Mouse (Mus musculus) C2C12 (cell line): ENCODE results near the gene Nkx1-2. TPM values are rescaled to one million over a fixed set of nuclear protein-coding genes. Genes with fewer than 3 reads are reported as not detected.
A peak's percentile ranks its signal among the peaks of the same experiment; 100 is the strongest.

Experiments
- H3K27me3 ChIP-seq: one replicate; pipeline ENCODE4 v1.6.1; 2011; ENCODE audit not compliant: control insufficient read depth, insufficient read depth, insufficient read length
- H3K36me3 ChIP-seq: one replicate; pipeline ENCODE4 v1.6.1; 2011; ENCODE audit not compliant: control insufficient read depth, insufficient read depth
- H3K4me3 ChIP-seq: one replicate; pipeline ENCODE4 v1.5.1; 2011; ENCODE audit warnings: mild to moderate bottlenecking, control low read depth; ENCODE audit not compliant: poor library complexity, insufficient read depth, severe bottlenecking
- H3K79me2 ChIP-seq: one replicate; pipeline ENCODE4 v1.6.1; 2011; ENCODE audit not compliant: control insufficient read depth, insufficient read depth
- H3K79me3 ChIP-seq: one replicate; pipeline ENCODE4 v1.6.1; 2011; ENCODE audit warnings: low read depth, control low read depth
- H3ac ChIP-seq: one replicate; pipeline ENCODE3; 2011; ENCODE audit warnings: low read depth; ENCODE audit not compliant: control insufficient read depth, insufficient read length
- CEBPB ChIP-seq: IDR thresholded peaks from one replicate; pipeline ENCODE4 v1.6.1; 2011; ENCODE audit warnings: low read depth, mild to moderate bottlenecking, control low read depth, moderate library complexity
- CTCF ChIP-seq: IDR thresholded peaks from one replicate; pipeline ENCODE4 v1.5.1; 2011; ENCODE audit not compliant: control insufficient read depth, insufficient read depth, insufficient read length
- FOSL1 ChIP-seq: IDR thresholded peaks from one replicate; pipeline ENCODE4 v1.8.0; 2011; ENCODE audit warnings: mild to moderate bottlenecking, low read length; ENCODE audit not compliant: poor library complexity, insufficient read depth, severe bottlenecking
- MAX ChIP-seq: IDR thresholded peaks from one replicate; pipeline ENCODE4 v1.6.1; 2011; ENCODE audit warnings: mild to moderate bottlenecking, control low read depth
- MYOD1 ChIP-seq: IDR thresholded peaks from one replicate; pipeline ENCODE4 v1.6.1; 2011; ENCODE audit warnings: low read depth; ENCODE audit not compliant: control insufficient read depth, insufficient read length
- MYOG ChIP-seq: IDR thresholded peaks from one replicate; pipeline ENCODE4 v1.6.1; 2011; ENCODE audit not compliant: control insufficient read depth, insufficient read length; ENCODE audit errors: extremely low read depth
- USF1 ChIP-seq: IDR thresholded peaks from one replicate; pipeline ENCODE4 v1.6.1; 2011; ENCODE audit warnings: low read depth, mild to moderate bottlenecking, control low read depth, moderate library complexity
- polyA plus RNA-seq: library from polyadenylated mRNA; unstranded; fragments of >200 nt; fragmentation: generic; extraction: Trizol; gene quantifications from one replicate; pipeline ENCODE4 v1.2.1, GENCODE M21; 2012; ENCODE audit warnings: missing spikeins

Nkx1-2 gene
- polyA plus RNA-seq, 1 experiment, result not detected

GRCm38 (mm10) chr7:132576116-132576650 is 23.3 kb downstream of the Nkx1-2 start, which contains the start of gene Oat:
Oat (minus strand) TSS chr7:132576398.
- peaks cover 35% of the 10 kb centered on the region for H3K79me3 ChIP-seq
- H3ac ChIP-seq, result peak within 1 kb of the TSS; percentile 39
- H3K36me3 ChIP-seq, result no peaks in the 10 kb centered on the region
- peak within 1 kb of the TSS; percentile 34 for H3K4me3 ChIP-seq
- peaks cover 45% of the 10 kb centered on the region for H3K79me2 ChIP-seq
- peak; percentile 13 for TF ChIP-seq CTCF
- TF ChIP-seq MYOG, result no peak
- H3K27me3 ChIP-seq, result peaks cover 11% of the 10 kb centered on the region

GRCm38 (mm10) chr7:132575623-132576022 is 23.8 kb downstream of the Nkx1-2 start:
- Histone ChIP-seq H3ac (peak overlapping the region; percentile 20), H3K27me3 (peaks cover 6% of the 10 kb centered on the region), H3K79me2 (peaks cover 49% of the 10 kb centered on the region), H3K36me3 (no peaks in the 10 kb centered on the region), H3K4me3 (peak overlapping the region; percentile 34), H3K79me3 (peaks cover 40% of the 10 kb centered on the region)
- TF ChIP-seq CTCF (peak; percentile 54), MAX (no peak), USF1 (no peak), FOSL1 (no peak)

GRCm38 (mm10) chr7:132574646-132575045 is 24.8 kb downstream of the Nkx1-2 start:
- Histone ChIP-seq H3K4me3 (no peak overlapping the region), H3K79me3 (peaks cover 45% of the 10 kb centered on the region), H3ac (no peak overlapping the region), H3K27me3 (no peaks in the 10 kb centered on the region), H3K79me2 (peaks cover 58% of the 10 kb centered on the region), H3K36me3 (no peaks in the 10 kb centered on the region)
- TF ChIP-seq CEBPB, result no peak

GRCm38 (mm10) chr7:132573205-132573604 is 26.2 kb downstream of the Nkx1-2 start:
- no peak overlapping the region for H3K4me3 ChIP-seq
- H3K27me3 ChIP-seq, result no peaks in the 10 kb centered on the region
- H3K36me3 ChIP-seq, result peaks cover 12% of the 10 kb centered on the region
- H3K79me3 ChIP-seq, result peaks cover 45% of the 10 kb centered on the region
- H3K79me2 ChIP-seq, result peaks cover 58% of the 10 kb centered on the region
- TF ChIP-seq CEBPB, result no peak
- TF ChIP-seq CTCF, result no peak
- no peak for TF ChIP-seq MAX
- no peak for TF ChIP-seq MYOG
- TF ChIP-seq FOSL1, result no peak
- TF ChIP-seq USF1, result no peak
- TF ChIP-seq MYOD1, result no peak
- H3ac ChIP-seq, result no peak overlapping the region

GRCm38 (mm10) chr7:132572738-132573137 is 26.7 kb downstream of the Nkx1-2 start:
- TF ChIP-seq FOSL1, result no peak
- no peak for TF ChIP-seq MYOD1
- TF ChIP-seq CTCF, result no peak
- no peak for TF ChIP-seq MAX
- TF ChIP-seq MYOG, result no peak
- TF ChIP-seq USF1, result no peak
- TF ChIP-seq CEBPB, result no peak
- Histone ChIP-seq H3K4me3 (no peak overlapping the region), H3K27me3 (no peaks in the 10 kb centered on the region), H3K36me3 (peaks cover 16% of the 10 kb centered on the region), H3K79me3 (peaks cover 45% of the 10 kb centered on the region), H3ac (no peak overlapping the region), H3K79me2 (peaks cover 58% of the 10 kb centered on the region)

- H3K79me3 ChIP-seq, result peaks cover 45% of the 10 kb centered on the region
- peaks cover 58% of the 10 kb centered on the region for H3K79me2 ChIP-seq
- TF ChIP-seq CTCF (no peak), MYOD1 (no peak), USF1 (no peak), CEBPB (no peak), FOSL1 (no peak), MYOG (no peak), MAX (no peak)
- peaks cover 23% of the 10 kb centered on the region for H3K36me3 ChIP-seq
- H3K27me3 ChIP-seq, result no peaks in the 10 kb centered on the region
- no peak overlapping the region for H3K4me3 ChIP-seq
- no peak overlapping the region for H3ac ChIP-seq
Observed at GRCm38 (mm10) chr7:132571481-132571880, 28.0 kb downstream of the Nkx1-2 start.
